Mouse (Mus musculus): Measurements from ENCODE around the gene Maco1. TPM values are rescaled to one million over a fixed set of nuclear protein-coding genes. Genes with fewer than 3 reads are reported as not detected.
A peak's percentile ranks its signal among the peaks of the same experiment; 100 is the strongest.
"Not testable (repeated sequence)": the region's sequence is repeated elsewhere in the genome, so short reads cannot be mapped to it uniquely, and the experiment has no call there.

Gene Maco1
- polyA plus RNA-seq, 1 experiment from 2014 or later = 91.4 TPM

DNA sequence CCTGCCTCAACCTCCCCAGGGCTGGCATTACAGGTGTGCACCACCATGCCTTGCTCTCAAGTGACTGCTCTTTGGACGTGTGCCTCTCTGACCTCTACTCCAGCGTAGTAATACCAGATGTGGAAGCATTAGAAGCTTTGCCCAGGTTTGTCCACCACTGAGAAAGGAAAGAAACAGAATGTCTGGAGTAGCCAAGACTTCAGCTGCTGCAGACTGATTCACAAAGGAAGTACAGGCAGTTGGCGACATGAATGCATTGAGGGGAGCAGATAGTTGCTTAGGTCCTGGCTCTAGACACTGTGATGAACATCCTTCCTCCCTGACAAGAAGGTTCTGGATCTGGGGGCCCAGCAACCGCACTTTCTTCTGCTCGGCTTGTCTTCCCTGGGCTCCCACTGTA lies 2.9 kb upstream of the Maco1 start:
- H3K9ac ChIP-seq = no peak overlapping the region
- H3K9me3 ChIP-seq = no peaks in the 10 kb centered on the region
- no peak for ATAC-seq (ENCODE audit: low FRiP score, low read depth)
- peaks cover 13% of the 10 kb centered on the region for H3K4me1 ChIP-seq (replicated peaks)
- H3K27ac ChIP-seq (replicated peaks) = no peak overlapping the region
- WGBS = 58% methylated on average over 5 of the region's 5 CpGs
- peaks cover 3% of the 10 kb centered on the region; the same call in 1 of the 2 replicates for H3K27me3 ChIP-seq
- no peak overlapping the region for H3K4me3 ChIP-seq
- H3K36me3 ChIP-seq = no peaks in the 10 kb centered on the region
- H3K4me2 ChIP-seq = no peak overlapping the region

DNA sequence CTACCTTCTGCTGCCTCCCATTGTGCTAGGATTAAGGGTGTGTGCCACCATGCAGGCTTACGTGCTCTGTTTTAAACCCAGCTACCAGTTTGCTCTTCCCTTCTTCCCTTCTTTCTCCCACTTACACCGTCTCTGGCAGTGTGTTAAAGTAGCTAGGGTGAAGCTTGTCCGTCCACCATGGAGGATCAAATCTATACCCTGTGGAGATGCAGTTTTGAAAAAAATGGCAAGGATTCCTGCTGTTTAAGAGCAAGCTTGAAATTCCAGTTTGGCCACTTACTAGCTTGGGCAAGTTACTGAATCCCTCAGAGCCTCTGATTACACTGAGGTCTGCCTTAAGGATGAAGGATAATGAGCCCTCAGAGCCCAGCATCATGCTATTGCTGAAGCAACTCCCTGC lies 2.2 kb upstream of the Maco1 start:
- Histone ChIP-seq H3K27me3 (peaks cover 3% of the 10 kb centered on the region; the same call in 1 of the 2 replicates), H3K4me3 (no peak overlapping the region), H3K27ac (replicated peaks) (no peak overlapping the region), H3K36me3 (no peaks in the 10 kb centered on the region), H3K4me2 (no peak overlapping the region), H3K9ac (no peak overlapping the region), H3K9me3 (no peaks in the 10 kb centered on the region), H3K4me1 (replicated peaks) (peaks cover 20% of the 10 kb centered on the region)
- 50% methylated on average over 3 of the region's 3 CpGs for WGBS
- ATAC-seq (ENCODE audit: low FRiP score, low read depth) = no peak

DNA sequence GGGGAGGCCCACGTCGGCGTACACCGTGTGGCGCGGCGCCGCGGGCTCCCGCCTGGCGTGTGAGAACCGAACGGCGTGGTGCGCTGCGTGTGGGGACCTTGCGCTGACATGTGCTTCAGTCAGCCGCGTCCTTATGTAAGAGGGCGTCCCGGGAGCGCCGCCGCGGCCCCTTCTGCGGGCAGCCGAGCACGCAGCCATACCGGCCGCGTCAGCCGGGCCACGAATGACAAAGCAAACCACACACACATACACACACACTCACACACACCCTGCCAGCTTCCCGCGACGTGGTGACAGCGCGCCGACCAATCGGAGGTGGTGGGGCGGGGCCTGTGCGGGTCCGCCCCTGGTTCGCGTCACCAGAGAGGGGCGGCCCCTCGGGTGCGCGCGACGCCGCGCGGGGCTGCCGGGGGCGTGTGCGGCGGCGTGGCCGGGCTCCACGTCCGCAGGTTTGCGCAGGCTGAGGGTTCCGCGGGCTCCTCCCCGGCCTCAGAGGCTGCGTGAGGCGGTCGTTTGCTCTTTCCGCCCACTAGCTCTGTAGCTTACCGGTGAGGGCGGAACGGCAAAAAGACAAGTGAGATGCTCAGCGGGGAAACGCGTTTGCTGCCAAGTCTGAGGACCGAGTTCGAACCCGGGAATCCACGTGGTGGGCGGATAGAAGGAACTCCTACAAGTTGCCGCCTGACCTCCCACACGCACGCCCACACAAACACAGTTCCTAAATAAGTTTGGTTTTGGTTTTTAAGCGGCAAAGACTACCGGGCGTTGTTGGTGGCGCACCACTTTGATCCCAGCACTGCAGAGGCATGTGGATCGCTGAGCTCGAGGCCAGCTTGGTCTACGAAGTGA lies 716 bp upstream of the Maco1 start:
- H3K36me3 ChIP-seq = no peaks in the 10 kb centered on the region
- 1% methylated on average over 91 of the region's 91 CpGs for WGBS
- H3K4me3 ChIP-seq = peak overlapping the region; percentile 76
- peak overlapping the region; percentile 65 for H3K4me2 ChIP-seq
- H3K4me1 ChIP-seq (replicated peaks) = peaks cover 28% of the 10 kb centered on the region
- ATAC-seq (ENCODE audit: low FRiP score, low read depth) = peak; percentile 95
- H3K9ac ChIP-seq = peak overlapping the region; percentile 87
- peak overlapping the region; percentile 99 for H3K27ac ChIP-seq (replicated peaks)
- H3K9me3 ChIP-seq = no peaks in the 10 kb centered on the region
- peaks cover 3% of the 10 kb centered on the region; the same call in 1 of the 2 replicates for H3K27me3 ChIP-seq

DNA sequence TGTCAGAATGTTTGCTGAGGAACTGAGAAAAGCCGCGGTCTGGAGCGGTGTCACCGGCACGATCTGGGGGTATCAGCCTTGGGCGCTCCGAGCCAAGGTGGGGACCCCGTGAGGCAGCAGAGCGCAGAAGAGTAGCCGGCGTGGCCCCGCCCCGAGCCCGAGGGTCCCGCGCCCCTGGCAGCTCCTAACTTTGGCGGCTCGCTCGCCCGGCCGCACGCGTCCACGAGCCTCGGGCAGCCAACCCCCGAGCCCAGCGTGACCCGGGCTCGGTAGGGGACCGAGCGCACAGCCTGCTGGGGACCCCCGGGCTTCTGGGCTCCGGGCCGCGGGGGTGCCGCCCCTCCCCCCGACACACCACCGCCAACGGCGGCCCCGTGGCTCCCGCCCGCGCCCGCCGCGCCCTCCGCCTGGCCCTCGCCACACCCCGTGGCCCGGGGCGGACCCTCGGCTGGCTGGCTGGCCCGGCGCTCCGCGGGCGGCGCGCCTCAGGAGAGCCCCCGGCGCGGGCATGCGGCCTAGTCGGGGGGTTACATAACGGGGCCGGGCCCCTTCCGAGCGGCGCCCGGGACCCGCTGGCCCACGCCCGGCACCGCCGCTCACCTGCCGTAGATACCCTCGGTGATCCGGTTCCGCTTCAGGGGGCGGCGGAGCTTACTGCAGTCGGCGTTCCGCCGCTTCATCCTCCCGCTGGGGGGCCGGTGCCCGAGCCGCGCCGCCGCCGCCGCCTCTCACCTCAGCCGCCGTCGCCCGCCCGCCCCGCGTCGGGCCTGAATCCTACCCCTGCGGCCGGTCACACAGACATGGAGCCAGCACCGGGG lies 498 bp downstream of the Maco1 start:
- peak overlapping the region; percentile 94 for H3K27ac ChIP-seq (replicated peaks)
- no peaks in the 10 kb centered on the region for H3K9me3 ChIP-seq
- peak; percentile 6 for ATAC-seq (ENCODE audit: low FRiP score, low read depth)
- H3K27me3 ChIP-seq = peaks cover 3% of the 10 kb centered on the region; the same call in 1 of the 2 replicates
- under 1% methylated on average over 76 of the region's 106 CpGs for WGBS
- H3K4me3 ChIP-seq = peak overlapping the region; percentile 76
- H3K9ac ChIP-seq = peak overlapping the region; percentile 91
- H3K36me3 ChIP-seq = no peaks in the 10 kb centered on the region
- H3K4me2 ChIP-seq = peak overlapping the region; percentile 71
- peaks cover 38% of the 10 kb centered on the region for H3K4me1 ChIP-seq (replicated peaks)

DNA sequence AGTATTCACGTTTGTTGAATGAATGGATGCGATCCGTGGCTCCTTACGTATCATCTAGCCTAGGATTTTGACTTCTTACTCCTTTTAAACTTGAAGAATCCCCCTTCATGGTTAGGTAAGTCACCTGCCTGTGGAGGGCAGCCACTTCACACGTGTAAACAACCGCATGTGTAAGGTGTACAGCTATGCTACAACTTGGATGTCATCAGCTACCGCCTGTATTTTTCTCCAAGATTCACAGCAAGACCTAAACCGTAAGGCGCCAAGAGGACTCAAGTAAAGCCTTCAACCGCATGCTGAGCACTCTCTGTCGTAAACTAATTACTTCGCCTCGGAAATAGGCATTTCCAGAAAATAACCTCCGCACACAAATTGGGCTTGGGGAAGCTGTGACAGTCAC lies 1.3 kb downstream of the Maco1 start:
- no peaks in the 10 kb centered on the region for H3K36me3 ChIP-seq
- no peak for ATAC-seq (ENCODE audit: low FRiP score, low read depth)
- no peaks in the 10 kb centered on the region for H3K9me3 ChIP-seq
- H3K27me3 ChIP-seq = peaks cover 3% of the 10 kb centered on the region; the same call in 1 of the 2 replicates
- H3K27ac ChIP-seq (replicated peaks) = peak overlapping the region; percentile 94
- peaks cover 44% of the 10 kb centered on the region for H3K4me1 ChIP-seq (replicated peaks)
- H3K4me3 ChIP-seq = peak overlapping the region; percentile 76
- peak overlapping the region; percentile 71 for H3K4me2 ChIP-seq
- peak overlapping the region; percentile 91 for H3K9ac ChIP-seq
- 9% methylated on average over 14 of the region's 14 CpGs for WGBS

DNA sequence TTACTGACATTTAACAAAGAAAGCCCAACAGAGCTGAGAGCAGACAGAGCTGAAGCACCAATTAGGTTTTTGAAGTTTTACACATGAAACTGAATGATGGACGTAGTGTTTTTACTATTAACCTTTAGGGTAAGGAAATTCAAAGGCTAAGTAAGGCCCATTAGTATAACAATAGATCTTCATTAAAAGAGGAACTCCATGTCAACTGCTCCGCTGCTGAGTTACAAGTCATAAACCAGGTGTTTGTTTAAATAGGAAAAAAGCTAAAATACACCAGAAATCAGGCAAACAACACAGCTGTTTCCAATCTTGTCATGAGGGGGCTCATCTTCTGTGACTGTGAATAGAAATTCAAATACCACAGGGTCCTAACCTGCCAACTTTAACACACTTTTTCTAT lies 1.9 kb downstream of the Maco1 start:
- Histone ChIP-seq H3K4me1 (replicated peaks) (peaks cover 45% of the 10 kb centered on the region), H3K36me3 (no peaks in the 10 kb centered on the region)
- WGBS = 38% methylated on average over 2 of the region's 2 CpGs

DNA sequence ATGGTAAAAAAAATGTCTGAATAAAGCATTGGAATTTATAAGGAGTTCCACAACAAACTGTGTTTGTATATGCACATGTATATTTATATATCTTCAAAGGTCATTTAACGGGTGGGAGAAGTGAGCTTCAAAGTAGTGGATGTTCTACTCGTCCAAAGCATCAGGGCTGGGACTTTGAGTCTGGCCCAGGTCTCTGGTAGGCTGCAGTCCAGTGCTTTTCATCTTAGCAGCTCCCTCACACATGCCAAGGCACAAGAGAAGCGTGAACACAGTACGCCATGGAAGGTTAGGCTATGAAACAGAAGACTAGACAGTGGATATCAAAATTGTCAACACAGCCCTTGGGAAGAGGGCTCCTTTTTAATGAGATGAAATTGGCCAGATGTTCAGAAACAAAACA lies 2.6 kb downstream of the Maco1 start:
- ATAC-seq (ENCODE audit: low FRiP score, low read depth) = no peak
- H3K27ac ChIP-seq (replicated peaks) = no peak overlapping the region
- H3K4me3 ChIP-seq = peak overlapping the region; percentile 76; the same call in 1 of the 2 replicates
- peak overlapping the region; percentile 71 for H3K4me2 ChIP-seq
- H3K36me3 ChIP-seq = no peaks in the 10 kb centered on the region
- no peak overlapping the region for H3K9ac ChIP-seq
- no peaks in the 10 kb centered on the region for H3K9me3 ChIP-seq
- 65% methylated on average over 4 of the region's 4 CpGs for WGBS
- peaks cover 3% of the 10 kb centered on the region; the same call in 1 of the 2 replicates for H3K27me3 ChIP-seq
- H3K4me1 ChIP-seq (replicated peaks) = peaks cover 45% of the 10 kb centered on the region

More for the DNA sequence above, 1.9 kb downstream of the Maco1 start:
- Histone ChIP-seq H3K9ac (peak overlapping the region; percentile 7; the same call in 1 of the 2 replicates), H3K4me3 (peak overlapping the region; percentile 76), H3K27me3 (peaks cover 3% of the 10 kb centered on the region; the same call in 1 of the 2 replicates), H3K4me2 (peak overlapping the region; percentile 71), H3K9me3 (no peaks in the 10 kb centered on the region), H3K27ac (replicated peaks) (no peak overlapping the region)
- no peak for ATAC-seq (ENCODE audit: low FRiP score, low read depth)

DNA sequence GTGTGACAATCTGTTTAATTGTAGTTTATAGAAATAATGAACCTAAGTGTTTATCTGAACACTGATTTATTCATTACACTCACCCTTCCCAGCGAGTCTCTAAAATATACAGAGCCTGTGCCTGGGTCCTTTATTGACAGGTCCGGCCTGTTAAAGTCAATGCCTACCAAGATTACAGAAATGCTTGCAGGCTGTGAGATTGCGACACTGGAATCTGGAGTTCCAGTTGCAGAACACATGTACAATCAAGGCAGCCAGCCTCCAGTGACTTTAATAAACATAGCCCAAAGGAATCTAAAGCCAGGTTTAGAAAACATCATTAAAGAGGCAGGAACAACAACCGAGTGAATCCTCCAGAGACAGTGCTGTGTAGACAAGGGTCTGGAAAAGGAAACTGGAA lies 5.6 kb downstream of the Maco1 start:
- Histone ChIP-seq H3K9me3 (no peaks in the 10 kb centered on the region), H3K4me2 (no peak overlapping the region), H3K9ac (no peak overlapping the region), H3K4me1 (replicated peaks) (peaks cover 47% of the 10 kb centered on the region), H3K27me3 (no peaks in the 10 kb centered on the region), H3K27ac (replicated peaks) (no peak overlapping the region), H3K36me3 (no peaks in the 10 kb centered on the region), H3K4me3 (no peak overlapping the region)
- 74% methylated on average over 4 of the region's 4 CpGs for WGBS
- no peak for ATAC-seq (ENCODE audit: low FRiP score, low read depth)

DNA sequence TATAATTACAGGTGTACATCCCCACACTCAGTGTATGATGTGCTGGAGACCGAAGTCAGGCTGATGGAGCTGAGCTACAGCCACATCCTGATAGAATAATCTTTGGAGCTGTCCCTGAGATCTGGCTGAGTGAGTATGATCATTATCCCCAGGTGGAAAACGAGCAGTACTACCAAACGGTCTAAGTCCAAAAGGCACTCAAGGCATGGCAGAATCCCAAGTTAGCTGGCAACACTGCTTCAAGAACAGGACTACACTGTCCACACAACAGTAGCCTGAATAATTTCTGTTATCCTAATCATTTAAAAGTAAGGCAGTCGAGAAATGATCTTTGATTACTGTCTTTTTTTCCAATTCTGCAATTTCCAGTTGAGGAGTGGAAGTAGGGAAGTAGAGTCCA lies 9.6 kb downstream of the Maco1 start:
- H3K27ac ChIP-seq (replicated peaks) = no peak overlapping the region
- no peak overlapping the region for H3K4me2 ChIP-seq
- H3K4me1 ChIP-seq (replicated peaks) = peaks cover 27% of the 10 kb centered on the region
- H3K27me3 ChIP-seq = no peaks in the 10 kb centered on the region
- no peak overlapping the region for H3K9ac ChIP-seq
- 84% methylated on average over 4 of the region's 4 CpGs for WGBS
- no peak overlapping the region for H3K4me3 ChIP-seq
- H3K9me3 ChIP-seq = no peaks in the 10 kb centered on the region
- no peak for ATAC-seq (ENCODE audit: low FRiP score, low read depth)
- no peaks in the 10 kb centered on the region for H3K36me3 ChIP-seq

DNA sequence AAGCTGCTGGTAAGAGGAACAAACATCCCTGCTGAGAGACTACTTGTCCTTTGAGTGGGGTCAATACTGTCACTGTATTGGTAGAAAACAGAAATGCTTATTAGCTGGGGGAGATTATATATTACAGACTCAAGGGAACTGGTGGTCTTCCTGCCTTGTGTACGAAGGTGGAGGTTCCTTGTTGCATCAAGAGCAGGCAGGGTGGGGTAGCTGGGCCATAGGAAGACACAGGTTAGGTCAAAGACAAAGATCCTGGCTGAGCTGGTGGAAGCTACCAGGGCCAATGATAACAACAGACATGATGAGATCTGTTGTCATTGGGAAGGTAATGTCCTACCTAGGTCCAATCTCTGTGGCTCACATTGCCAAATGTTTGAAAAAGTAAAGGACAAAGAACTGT lies 12.9 kb downstream of the Maco1 start:
- no peaks in the 10 kb centered on the region for H3K27me3 ChIP-seq
- no peak overlapping the region for H3K27ac ChIP-seq (replicated peaks)

DNA sequence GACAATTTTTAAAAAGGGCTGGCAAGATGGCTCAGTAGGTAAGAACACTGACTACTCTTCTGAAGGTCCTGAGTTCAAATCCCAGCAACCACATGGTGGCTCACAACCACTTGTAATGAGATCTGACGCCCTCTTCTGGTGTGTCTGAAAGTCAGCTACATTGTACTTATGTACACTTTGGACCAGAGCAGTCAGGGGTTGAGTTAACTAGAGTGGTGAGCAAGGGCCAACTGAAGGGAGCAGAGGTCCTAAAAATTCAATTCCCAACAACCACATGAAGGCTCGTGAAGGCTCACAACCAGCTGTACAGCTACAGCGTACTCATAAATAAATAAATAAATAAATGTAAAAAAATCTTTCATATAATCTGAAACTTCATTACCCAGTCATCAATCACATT lies 14.4 kb downstream of the Maco1 start:
- not testable (repeated sequence) for H3K4me3 ChIP-seq; H3K27ac ChIP-seq (replicated peaks); H3K36me3 ChIP-seq; ATAC-seq (ENCODE audit: low FRiP score, low read depth); H3K9me3 ChIP-seq; H3K4me1 ChIP-seq (replicated peaks); H3K4me2 ChIP-seq; H3K9ac ChIP-seq; H3K27me3 ChIP-seq
- WGBS = 87% methylated on average over 3 of the region's 3 CpGs

More for the DNA sequence above, 12.9 kb downstream of the Maco1 start:
- WGBS = 83% methylated on average over 1 of the region's 1 CpGs
- H3K4me3 ChIP-seq = no peak overlapping the region
- H3K9me3 ChIP-seq = no peaks in the 10 kb centered on the region
- ATAC-seq (ENCODE audit: low FRiP score, low read depth) = no peak
- no peak overlapping the region for H3K4me2 ChIP-seq
- H3K36me3 ChIP-seq = peaks cover 2% of the 10 kb centered on the region; the same call in 1 of the 2 replicates
- no peak overlapping the region for H3K9ac ChIP-seq
- H3K4me1 ChIP-seq (replicated peaks) = peaks cover 11% of the 10 kb centered on the region; the same call in 1 of the 2 replicates

DNA sequence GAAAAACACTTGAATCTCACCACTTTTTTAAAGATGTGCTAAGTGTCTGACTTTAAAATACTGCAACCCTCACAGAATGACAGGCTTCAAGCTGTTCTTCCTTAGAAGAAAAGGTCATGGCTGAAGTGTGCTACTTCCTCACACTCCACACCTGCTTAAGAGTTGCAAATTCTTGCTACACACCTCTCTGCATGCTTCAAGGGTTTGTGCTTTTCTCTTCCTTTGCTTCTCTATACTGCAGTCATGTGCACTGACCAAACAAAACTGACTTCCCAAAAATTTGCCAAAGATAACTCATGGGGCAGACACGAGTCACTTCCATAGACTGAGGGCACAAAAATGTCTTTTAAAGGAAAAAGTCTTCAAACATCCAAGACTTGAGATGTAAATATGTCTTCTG lies 14.9 kb downstream of the Maco1 start:
- no peaks in the 10 kb centered on the region for H3K27me3 ChIP-seq
- no peak overlapping the region for H3K4me3 ChIP-seq
- 67% methylated on average over 1 of the region's 1 CpGs for WGBS
- H3K36me3 ChIP-seq = peaks cover 2% of the 10 kb centered on the region
- H3K4me2 ChIP-seq = no peak overlapping the region
- no peak for ATAC-seq (ENCODE audit: low FRiP score, low read depth)
- no peak overlapping the region for H3K27ac ChIP-seq (replicated peaks)
- no peaks in the 10 kb centered on the region for H3K9me3 ChIP-seq
- H3K9ac ChIP-seq = no peak overlapping the region
- H3K4me1 ChIP-seq (replicated peaks) = peaks cover 9% of the 10 kb centered on the region; the same call in 1 of the 2 replicates

Data from hindbrain, embryonic 15.5 days (tissue).